17 mouse cellular contexts compared by ENCODE assay signal in the genomic region with DNA sequence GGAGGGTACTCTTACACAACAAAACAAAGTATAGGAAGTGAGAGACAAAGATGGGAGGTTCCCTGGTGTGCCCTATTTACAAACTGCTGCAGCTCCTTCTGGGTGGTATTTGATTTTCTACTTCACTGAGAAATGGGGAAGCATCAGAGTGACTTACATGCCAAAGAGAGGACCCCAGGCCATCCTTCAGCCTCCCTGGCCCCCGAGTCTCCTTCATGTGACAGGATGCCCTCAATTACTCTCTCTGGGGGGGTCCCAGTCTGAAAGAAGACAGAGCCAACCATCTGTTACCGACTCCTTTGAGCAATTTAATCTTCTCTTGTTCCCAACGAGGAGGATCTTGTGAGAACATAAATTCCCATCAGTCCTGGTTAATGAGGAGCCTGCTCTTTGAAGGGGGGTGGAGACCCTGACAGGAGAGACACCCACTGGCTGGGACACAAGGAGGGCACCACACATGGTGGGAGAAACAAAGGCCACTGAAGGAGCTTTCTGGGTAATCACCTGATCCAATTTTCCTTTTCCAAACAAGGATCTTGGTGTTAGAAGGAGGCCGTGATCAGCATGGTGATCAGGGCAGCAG.
"Had no signal": no experiment of that assay in that cellular context is flagged by ENCODE, and none has a peak within 500 bp of the region (broad histone marks: within the 10 kb centered on the region; RNA-seq: fewer than 3 reads in every experiment).

No protein-coding gene starts in this region.

- H3K4me1 ChIP-seq: limb, embryonic 12.5 days; liver, embryonic 13.5 days; lung, embryonic 15.5 days; megakaryocyte, embryonic 14.5 days; neural tube, embryonic 12.5 days had no signal

- H3K9me3 ChIP-seq: liver, embryonic 13.5 days; lung, embryonic 15.5 days had no signal

- H3K27ac ChIP-seq: left cerebral cortex, adult 2 months; limb, embryonic 12.5 days; liver, embryonic 13.5 days; lung, embryonic 15.5 days; macrophage; neural tube, embryonic 12.5 days had no signal

- H3K4me2 ChIP-seq: limb, embryonic 12.5 days; liver, embryonic 13.5 days; lung, embryonic 15.5 days; neural tube, embryonic 12.5 days had no signal

- H3K9ac ChIP-seq: limb, embryonic 12.5 days; liver, embryonic 13.5 days; liver, postnatal 0 days; lung, embryonic 15.5 days; neural tube, embryonic 12.5 days had no signal

- ATAC-seq: inflammation-experienced regulatory T-cells, adult 6 months; intestine, postnatal 0 days; liver, postnatal 0 days had no signal

- H3K27me3 ChIP-seq: limb, embryonic 12.5 days; liver, embryonic 13.5 days; lung, embryonic 15.5 days; megakaryocyte, embryonic 14.5 days; neural tube, embryonic 12.5 days had no signal

- H3K36me3 ChIP-seq: limb, embryonic 12.5 days; liver, embryonic 13.5 days; lung, embryonic 15.5 days; neural tube, embryonic 12.5 days had no signal

- H3K4me3 ChIP-seq: left cerebral cortex, adult 2 months; limb, embryonic 12.5 days; liver, embryonic 13.5 days; lung, embryonic 15.5 days; megakaryocyte, embryonic 14.5 days; neural tube, embryonic 12.5 days had no signal

- DNase-seq: kidney, adult 9 months; liver; liver, embryonic 13.5 days; liver, postnatal 0 days; lung, postnatal 14 days; midbrain, embryonic 14.5 days; right cerebral cortex, adult 18-20 months; right cerebral cortex, postnatal 25 days; thymus, postnatal 4 days had no signal
